Mouse (Mus musculus): Measurements from ENCODE around the gene Usp10. TPM values are rescaled to one million over a fixed set of nuclear protein-coding genes. Genes with fewer than 3 reads are reported as not detected.
A peak's percentile ranks its signal among the peaks of the same experiment; 100 is the strongest.

The Usp10 gene
- total RNA-seq, 2 experiments from 2014 or later: 80.8 to 86.6 TPM

DNA sequence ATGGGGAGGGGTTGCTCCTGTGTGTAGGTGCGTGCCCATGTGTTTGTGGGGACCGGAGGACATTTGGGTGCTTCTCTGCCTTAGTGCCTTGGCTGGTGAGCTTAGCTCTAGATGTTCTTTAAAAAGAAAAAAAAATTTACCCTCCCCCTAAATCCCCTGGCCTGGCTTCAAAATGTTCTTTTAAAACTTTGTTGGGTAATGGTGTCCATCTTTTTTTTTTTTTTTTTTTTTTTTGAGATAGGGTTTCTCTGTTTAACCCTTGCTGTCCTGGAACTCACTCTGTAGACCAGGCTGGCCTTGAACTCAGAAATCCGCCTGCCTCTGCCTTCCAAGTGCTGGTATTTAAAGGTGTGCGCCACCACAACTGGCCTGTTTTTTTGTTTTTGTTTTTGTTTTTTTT is 5.1 kb downstream of the Usp10 start:
- no peak for DNase-seq

DNA sequence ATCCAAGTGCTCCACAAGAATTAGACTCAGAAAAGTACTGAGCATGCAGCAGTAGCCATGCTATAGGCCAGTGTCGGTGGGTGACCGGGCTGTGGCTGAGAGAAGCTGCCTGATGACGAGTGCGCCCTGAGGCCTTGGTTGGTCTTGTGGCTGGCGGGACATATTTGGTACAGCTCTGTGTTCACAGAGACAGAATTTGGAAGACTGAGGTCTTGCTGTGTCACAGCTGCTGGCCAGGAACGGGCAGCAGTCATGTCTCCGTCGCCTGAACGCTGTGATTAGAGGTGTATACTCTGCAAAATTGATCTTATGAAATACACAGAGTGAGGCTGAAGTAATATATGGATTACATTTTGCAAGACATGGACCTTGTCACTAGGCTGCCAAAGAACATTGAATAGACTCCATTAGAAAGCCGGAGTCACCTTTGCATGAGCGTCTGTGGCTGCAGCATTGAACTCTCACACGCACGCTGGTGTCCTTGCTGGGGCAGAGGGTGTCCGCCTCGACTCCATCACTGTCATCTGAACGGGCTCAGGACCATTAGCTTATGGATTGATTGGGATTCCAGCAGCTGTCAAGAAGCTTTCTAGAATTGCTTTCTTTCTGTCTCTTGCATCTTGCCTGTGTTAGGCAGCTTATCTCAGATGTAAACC is 6.2 kb downstream of the Usp10 start:
- DNase-seq: no peak

DNA sequence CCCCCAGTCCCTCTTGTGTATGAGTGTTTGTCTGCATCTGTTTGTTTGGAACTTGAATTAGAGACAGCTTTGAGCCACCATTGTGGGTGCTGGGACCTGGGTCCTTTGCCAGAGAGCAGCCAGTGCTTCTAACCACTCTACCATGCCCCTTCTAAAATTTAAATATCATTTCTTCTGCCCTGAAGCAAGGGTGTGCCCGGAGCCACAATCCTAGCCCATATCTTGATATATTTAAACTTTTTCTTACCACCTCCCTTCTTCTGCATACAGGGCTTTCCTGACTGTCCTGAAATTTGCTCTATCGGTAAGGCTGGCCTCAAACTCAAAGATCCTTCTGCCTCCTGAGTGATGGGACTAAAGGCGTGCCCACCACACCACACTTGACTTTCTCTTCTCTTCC is 7.3 kb downstream of the Usp10 start:
- no peak for DNase-seq

DNA sequence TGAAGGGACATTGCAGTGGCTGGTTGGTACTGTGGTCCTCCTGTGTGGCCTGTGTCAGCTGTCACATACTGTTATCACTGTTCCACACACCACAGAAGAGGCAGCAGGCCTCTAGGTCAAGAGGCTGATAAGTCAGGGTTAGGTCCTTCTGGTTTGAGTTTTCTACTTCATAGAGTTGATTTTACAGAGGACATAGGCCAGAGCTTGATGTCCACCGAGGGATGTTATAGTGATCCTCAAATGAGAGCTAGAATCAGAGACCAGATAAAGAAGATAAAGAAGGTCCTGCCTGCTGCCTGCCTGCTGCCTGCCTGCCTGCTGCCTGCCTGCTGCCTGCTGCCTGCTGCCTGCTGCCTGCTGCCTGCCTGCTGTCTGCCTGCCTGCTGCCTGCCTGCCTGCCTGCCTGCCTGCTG is 8.0 kb downstream of the Usp10 start:
- no peak for DNase-seq

DNA sequence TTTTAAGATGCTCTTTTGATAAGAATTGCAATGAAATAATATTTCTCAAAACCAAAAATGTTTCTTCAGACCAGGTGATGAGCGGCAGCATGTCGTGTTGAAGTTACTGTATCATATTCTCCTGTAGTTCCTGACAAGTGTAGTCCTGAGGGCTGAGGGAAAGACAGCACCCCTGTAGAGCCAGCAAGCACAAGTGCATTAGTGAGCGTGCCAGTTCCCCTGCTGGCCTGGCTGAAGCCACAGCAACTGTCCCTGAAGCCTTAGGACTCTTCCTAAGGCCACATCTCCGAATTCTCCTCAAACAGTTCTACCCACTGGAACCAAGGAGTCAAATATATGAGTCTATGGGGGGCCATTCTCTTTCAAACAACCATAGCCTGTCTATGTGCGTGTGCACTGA is 13.1 kb downstream of the Usp10 start:
- no peak for DNase-seq

DNA sequence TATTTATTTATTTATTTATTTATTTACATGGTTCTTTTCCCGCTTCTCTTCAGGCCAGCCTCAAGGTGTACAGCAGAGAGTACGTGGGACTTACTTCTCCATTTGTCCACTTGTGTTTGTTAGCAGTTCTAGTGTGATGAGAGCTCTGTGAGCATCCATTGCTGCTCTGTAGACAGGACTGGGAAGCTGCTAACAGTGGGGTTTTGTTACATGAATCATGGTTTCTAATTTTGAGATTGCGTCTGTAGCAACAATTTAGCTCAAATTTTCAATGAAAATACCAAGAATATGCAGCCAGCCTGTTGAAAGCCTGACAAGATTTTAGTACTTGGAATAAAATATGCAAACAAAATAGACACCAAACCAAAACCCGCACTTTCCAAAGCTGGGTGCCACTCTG is 15.3 kb downstream of the Usp10 start:
- no peak for DNase-seq

DNA sequence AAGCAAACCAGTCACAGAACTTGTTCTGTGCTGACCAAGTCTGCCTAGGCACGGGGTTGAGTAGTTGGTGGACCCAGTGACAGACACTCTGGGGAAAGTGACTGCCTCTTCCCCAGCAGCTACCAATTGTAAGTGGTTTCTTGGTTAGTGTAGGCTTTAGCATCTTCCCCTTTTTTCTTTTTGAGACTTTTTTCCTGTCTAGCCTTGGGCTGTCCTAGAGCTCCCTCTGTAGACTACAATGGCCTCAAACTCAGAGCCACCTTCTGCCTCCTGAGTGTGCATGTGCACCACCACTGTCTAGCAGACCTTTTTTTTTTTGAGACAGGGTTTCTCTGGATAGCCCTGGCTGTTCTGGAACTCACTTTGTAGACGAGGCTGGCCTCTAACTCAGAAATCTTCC is 16.3 kb downstream of the Usp10 start:
- no peak for DNase-seq

DNA sequence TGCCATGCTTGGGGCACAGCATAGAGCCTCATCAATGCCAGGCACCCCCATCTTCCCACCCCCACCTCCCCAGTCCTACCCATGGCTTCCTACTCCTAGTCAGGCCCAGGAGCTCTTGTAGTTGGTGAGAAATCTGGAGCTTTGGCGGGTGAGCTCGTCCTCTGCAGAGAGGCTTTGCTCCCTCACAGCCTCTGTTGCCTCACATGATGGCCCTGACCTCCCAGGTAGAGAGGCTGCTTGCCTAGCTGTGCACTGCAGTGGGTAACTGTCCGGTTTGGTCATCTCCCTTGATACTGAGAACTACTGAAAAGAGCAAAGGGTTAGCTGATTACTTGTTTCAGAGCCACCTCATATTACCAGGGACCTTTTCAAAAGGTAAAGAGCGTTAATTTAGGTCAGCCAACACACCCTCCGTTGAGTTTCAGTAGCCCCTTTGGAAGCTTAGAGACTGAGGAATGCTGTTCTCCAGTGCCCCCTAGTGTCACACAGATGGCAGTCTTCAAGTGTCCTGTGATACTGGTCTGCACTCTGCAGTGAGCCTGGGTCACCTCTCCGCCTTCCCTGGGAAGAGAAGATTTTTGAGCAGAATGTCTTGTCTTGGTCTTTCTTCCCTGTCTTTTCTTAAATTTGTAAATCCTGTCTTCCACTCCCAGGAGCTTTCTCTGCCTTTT is 17.4 kb downstream of the Usp10 start:
- DNase-seq: peak; percentile 56

DNA sequence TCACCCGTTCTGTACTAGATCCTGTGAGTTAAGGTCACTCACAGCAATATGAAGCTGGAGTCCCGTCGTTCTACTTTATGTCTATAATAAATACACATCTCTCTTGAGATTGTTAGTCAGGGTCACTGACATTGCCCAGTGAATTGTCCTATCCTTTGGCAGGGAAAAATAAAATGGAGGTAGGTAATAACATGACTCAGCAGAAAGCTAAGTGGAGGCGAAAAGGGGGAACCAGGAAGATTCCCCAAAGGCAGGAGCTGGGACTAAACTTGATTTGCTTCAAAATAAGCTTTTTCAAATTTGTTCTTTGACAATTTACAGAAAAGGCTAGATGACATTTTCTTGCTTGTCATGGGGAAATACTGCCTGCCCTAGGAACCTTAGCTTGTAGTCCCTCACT is 21.2 kb downstream of the Usp10 start:
- no peak for DNase-seq

DNA sequence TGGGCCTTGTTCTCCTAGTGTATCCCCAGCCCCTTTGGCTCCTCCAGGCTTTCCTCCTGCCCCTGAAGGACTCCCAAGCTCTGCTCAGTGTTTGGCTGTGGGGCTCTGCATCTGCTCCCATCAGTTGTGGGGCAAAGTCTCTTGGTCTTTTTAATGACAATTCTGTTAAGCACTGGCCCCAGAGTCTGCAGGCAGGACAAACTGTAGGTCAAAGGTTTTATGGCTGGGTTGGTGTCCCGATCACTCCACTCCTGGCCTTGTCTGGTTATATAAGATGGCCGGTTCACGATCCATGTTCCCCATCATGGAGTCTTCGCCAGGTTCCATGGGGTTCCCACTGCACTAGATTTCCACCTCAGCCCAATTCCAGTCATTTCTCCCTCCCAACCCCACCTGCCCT is 23.5 kb downstream of the Usp10 start:
- no peak for DNase-seq

DNA sequence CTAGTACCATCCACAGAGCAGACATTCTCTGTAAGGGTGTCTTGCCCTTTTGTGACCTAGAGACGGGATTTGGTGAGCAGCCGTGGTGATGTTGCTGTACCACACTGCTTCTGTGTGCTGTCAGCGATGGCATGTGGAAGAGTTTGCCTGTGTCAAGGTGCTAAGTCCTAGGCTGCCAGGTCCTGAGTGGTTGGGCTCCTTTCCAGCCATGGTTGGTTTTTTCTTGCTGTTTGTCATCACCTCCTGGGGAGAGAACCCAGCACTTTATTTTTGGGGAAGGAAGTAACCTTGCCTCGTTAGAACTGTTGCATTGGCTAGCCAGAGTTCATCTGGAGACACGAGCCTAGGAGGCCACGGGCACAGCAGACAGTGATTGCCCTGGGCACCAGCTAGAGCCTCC is 25.4 kb downstream of the Usp10 start:
- DNase-seq: peak; percentile 63

DNA sequence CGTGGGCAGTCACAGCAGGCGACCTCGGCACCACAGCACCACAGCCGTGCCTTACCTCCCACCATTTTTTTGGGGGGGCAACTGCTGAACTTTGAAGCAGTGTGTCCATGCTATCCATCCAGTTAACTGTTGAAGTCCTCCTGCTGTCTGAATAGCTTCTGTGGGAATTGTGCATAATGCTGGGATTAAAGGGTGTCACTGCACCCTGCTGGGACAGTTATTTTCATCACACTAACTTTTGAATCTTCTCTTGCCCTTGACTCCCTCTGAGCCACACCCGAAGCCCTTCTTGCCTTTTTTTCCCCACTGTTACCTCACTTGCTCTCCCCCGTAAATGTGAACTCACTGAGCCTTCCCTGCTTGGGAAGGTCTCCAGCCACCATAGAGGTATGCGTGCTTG is 28.3 kb downstream of the Usp10 start:
- no peak for DNase-seq

DNA sequence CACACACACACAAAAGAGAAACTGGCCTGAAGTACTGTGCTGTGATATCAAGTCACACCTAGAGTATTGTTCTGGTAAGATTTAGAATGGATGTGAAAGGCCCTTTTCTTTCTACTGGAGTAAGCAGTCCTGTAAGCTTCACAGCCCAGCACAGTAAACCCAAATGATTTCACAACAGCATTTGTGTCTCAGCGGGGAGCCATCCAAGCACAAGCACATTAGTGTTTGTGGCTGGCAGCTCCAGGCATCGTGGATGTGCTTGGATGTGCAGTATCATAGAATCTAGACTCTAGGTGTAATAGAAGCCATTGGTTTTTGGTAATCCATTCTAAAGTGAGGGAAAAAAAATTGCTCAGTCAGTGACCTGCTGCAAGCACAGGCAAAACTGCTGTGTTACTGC is 29.2 kb downstream of the Usp10 start:
- DNase-seq: no peak

DNA sequence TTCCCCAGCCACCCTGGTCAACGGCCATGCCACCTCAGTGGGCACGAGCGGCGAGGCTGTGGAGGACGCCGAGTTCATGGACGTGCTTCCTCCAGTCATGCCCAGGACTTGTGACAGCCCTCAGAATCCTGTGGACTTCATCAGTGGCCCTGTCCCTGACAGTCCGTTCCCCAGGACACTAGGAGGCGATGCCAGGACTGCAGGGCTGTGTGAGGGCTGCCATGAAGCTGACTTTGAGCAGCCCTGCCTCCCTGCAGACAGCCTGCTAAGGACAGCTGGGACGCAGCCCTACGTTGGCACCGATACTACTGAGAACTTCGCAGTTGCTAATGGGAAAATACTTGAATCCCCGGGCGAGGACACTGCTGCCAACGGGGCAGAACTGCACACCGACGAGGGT is 31.3 kb downstream of the Usp10 start:
- DNase-seq: no peak

DNA sequence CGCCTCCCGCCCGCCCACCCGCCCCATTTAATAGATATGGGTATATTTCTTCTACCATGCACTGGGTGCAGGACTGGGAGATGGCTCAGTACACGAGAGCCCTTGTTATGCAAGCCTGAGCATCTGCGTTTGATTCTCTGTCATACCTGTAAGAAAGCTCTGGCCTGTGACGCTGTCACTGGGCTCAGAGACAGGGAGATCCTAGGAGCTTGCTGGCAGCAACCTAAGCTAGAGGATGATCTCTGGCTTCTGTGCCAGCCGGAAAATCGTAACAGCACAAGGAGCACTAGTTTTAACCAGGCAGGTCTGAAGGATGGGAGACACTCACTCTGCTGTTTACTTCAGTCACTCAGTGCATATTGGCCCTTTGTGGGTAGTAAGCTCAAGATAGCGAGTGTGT is 33.5 kb downstream of the Usp10 start:
- no peak for DNase-seq

DNA sequence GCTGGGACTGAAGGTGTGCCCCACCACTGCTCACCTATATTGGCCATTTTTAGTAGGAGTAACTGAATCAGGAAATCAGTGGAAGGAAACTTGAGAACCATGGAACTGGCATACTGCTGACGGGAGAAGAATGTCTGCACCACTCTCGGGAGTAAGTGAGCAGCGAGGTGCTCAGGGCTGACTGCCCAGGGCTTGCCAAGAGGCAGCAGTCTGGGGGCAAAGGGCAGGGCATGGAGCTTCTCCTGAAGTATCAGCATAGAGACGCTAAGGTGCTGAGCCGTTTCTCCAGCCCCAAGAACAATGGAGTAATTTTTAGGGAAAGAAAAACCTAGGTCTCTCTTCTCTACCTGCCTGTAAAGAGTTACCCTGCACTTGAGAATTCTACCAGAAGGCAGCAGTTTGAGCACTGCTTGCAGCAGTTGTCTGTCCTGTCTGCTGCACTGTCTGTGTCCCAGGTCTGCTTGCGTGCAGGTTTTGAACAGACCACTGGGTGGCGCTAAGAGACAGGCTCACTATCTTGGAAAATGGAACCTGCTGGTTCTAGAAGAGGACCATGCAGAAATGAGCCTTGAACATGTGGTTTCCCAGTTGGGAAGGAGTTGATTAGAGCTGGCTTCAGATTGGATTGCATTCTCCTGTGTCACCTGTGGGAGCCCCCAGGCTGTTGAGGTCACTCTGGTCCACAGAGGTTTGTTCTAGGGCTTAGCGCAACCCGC is 34.1 kb downstream of the Usp10 start:
- peak; percentile 85 for DNase-seq

DNA sequence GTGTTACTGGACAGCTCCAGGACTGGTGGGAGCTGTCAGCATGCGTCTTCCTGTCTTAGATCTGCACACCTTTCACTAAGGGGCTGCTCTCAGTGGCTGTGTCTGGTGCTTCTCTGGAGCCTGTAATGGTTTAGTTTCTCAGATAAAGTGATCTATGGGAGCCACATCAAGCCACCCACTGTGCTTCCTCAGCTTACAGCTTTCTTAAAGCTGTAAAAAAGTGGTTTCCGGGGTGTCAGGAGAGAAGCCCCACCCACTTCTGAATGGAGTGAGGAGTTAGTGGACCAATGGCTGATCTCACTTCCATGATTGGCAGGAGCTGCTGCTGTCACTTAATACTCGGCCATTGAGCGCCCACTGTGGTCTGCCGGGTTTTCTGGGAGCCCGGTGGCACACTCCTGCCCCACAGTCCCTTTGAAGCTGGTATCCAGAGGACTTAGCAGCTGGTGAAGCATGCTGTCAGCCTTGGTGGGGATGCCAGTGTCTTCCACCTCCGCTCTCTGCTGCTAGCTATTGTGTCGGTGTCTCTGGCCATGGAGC is 36.2 kb downstream of the Usp10 start:
- DNase-seq: no peak

DNA sequence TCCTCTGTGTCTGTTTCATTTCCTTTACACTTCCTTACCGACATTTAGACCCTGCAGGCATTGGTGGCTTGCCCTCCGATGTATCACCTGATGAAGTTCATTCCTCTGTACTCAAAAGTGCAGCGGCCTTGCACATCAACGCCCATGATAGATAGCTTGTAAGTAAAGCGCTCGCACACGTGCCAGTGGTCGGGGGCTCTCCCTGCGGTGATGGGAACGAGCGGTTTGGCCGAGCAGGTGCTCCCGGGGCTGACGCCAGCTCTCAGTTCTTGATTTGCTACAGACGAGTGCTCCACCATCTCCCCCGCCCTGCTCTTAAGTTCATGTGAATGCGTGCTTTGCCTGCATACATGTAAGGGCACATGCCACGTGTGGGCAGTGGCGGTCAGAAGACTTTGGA is 37.5 kb downstream of the Usp10 start:
- no peak for DNase-seq

DNA sequence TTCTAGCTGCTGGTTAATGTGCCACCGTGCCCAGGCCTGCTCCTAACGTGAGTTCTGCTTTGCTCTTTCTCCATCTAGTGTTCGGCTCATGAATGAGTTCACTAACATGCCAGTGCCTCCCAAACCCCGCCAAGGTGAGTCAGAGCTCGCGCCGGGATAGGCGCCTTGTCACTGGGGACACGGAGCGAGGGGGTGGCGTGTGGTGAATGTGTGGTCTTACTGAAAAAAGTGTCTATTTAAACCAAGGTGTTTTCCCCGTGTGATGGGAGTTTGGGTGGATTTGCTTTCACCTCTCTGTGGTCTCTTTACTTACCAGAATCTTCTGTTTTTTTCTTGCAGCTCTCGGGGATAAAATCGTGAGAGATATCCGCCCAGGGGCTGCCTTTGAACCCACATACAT is 38.2 kb downstream of the Usp10 start:
- DNase-seq: no peak

DNA sequence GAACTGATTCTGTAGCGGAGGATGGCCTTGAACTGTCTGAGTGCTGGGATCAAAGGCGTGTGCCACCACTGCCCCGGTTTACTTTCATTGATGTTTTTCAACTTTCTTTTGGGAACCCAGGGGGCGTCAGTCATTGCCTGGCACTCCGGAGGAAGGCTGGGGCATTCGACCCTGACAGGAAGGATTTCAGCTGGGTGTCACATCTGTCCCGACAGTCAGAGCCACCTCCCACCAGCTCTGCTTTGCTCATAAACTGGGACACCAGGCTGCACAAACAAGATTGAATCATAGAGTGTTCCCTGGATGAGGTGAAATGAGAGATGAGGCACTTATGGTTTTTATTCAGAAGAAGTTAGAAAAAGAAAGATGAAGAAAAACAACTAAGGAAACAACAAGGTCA is 42.1 kb downstream of the Usp10 start:
- no peak for DNase-seq

DNA sequence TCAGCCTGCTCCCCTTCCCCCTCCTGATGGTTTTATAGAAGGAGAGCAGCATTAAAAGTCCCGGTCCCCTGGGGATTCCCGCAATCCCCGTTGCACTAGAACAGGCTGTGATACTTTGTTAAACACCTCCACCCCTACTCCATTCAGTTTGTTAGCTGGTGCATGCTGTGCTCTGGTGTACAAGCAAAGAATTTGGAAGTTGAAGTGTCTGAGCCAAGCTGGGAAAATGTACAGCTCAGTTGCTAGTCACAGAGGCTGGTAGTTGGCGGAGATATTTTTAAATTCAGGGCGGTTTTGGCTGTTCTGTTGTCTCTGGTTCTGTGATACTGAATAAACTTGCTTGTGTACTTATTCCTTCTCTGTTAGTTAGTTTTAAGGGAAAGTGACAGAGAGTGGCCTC is 42.6 kb downstream of the Usp10 start:
- DNase-seq: no peak

DNA sequence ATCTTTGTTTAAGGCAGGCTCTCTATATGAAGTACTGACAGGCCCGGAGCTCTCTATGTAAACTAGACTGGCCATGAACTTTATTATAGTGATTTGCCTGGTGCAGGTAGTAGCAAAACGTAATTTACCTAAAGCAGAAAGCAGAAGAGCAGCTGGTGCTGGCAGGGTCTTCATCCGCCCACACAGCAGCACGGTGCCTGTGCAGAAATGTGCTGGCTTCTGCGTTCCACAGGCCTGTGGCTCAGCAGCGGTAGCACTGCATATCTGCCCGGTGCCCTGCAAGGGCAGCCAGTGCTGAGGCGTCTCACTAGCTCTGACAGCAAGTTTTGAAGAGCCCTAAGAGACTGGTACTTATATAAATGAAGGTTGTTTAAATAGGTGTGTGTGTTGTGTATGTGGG is 45.2 kb downstream of the Usp10 start:
- DNase-seq: no peak

DNA sequence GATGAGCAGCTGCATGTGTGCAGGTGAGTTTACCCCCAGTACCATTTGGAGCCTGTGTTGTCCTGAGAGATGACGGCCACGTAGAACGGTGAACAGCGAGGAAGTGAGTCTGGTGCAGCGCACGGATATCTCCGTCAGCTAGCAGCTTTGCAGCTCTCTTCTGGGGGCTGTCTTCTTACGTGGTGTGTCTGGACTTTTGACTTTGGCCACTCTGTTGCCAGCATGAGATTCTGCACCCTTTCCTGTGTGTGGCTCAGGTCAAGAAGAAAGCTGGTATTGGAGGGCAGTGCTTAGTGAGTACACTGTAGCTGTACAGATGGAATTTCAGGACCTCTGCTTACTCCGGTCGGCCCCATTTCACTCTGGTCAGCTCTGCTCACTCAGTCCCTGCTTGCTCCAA is 47.9 kb downstream of the Usp10 start:
- no peak for DNase-seq
